In genomic region chr10:127604465-127605250, GRCm38 (mm10) we compare ENCODE assay signal across 8 mouse cellular contexts. TPM values are rescaled to one million over a fixed set of nuclear protein-coding genes. Genes with fewer than 3 reads are reported as not detected.
DNase-seq lines count a peak whose midpoint lies in the region; ATAC-seq and TF ChIP-seq lines count a peak whose summit lies in the region.

No protein-coding gene starts in this region.

- peak; percentile 74 to 84 for DNase-seq in heart, adult 18-20 months
- peak; percentile 73 for DNase-seq in MEL (ENCODE audit: low read depth, low spot score)
- no peak for DNase-seq in limb, embryonic 14.5 days (ENCODE audit: low spot score)
- DNase-seq in natural killer cell, adult 2 months (ENCODE audit: low spot score in 2 of 2): peak; percentile 52 to 78
- DNase-seq in midbrain, embryonic 14.5 days: no peak
- no peak for DNase-seq in left cerebral cortex, adult 11 months (ENCODE audit: low spot score)

- H3K4me2 ChIP-seq in heart, embryonic 11.5 days: no peak overlapping the region
- H3K4me2 ChIP-seq in heart, embryonic 13.5 days: no peak overlapping the region
- no peak overlapping the region for H3K4me2 ChIP-seq in limb, embryonic 14.5 days (replicated peaks; ENCODE audit: low read depth, low read length, severe bottlenecking)
- H3K4me2 ChIP-seq in midbrain, embryonic 14.5 days (ENCODE audit: low read length): no peak overlapping the region

- no peak overlapping the region for H3K27ac ChIP-seq in heart, embryonic 11.5 days (ENCODE audit: low read depth, low read length)
- H3K27ac ChIP-seq in MEL (ENCODE audit: control insufficient read depth, low read depth, low read length): no peak overlapping the region
- peak overlapping the region; percentile 25 for H3K27ac ChIP-seq in heart, embryonic 13.5 days (replicated peaks)
- no peak overlapping the region for H3K27ac ChIP-seq in limb, embryonic 14.5 days (replicated peaks; ENCODE audit: low read depth, low read length)
- H3K27ac ChIP-seq in midbrain, embryonic 14.5 days (replicated peaks; ENCODE audit: low read depth, low read length): no peak overlapping the region

- TF ChIP-seq EP300 in MEL (IDR thresholded peaks at IDR 0.05; ENCODE audit: low read depth in 1 of 2, low read length in 2 of 2): peak; percentile 63 to 76

- H3K4me3 ChIP-seq in heart, embryonic 11.5 days (ENCODE audit: low read depth, low read length): no peak overlapping the region
- no peak overlapping the region for H3K4me3 ChIP-seq in MEL (ENCODE audit: control insufficient read depth in 1 of 2, insufficient read depth in 1 of 2, low read depth in 2 of 2, low read length in 2 of 2)
- H3K4me3 ChIP-seq in heart, embryonic 13.5 days: no peak overlapping the region
- no peak overlapping the region for H3K4me3 ChIP-seq in limb, embryonic 14.5 days (replicated peaks; ENCODE audit: low read length)
- no peak overlapping the region for H3K4me3 ChIP-seq in midbrain, embryonic 14.5 days (replicated peaks; ENCODE audit: low read depth, low read length)

- no peaks in the 10 kb centered on the region for H3K9me3 ChIP-seq in heart, embryonic 11.5 days (replicated peaks; ENCODE audit: control insufficient read depth, low read length)
- H3K9me3 ChIP-seq in MEL (replicated peaks; ENCODE audit: insufficient read depth, low read length): no peaks in the 10 kb centered on the region
- no peaks in the 10 kb centered on the region for H3K9me3 ChIP-seq in heart, embryonic 13.5 days
- no peaks in the 10 kb centered on the region for H3K9me3 ChIP-seq in limb, embryonic 14.5 days (ENCODE audit: control insufficient read depth, low read length)
- no peaks in the 10 kb centered on the region for H3K9me3 ChIP-seq in midbrain, embryonic 14.5 days (ENCODE audit: control insufficient read depth, low read length)

- no peaks in the 10 kb centered on the region for H3K79me2 ChIP-seq in MEL (ENCODE audit: control insufficient read depth, insufficient read depth, low read length, poor library complexity)

- no peak for ATAC-seq in heart, embryonic 11.5 days (replicated peaks; ENCODE audit: insufficient number of reproducible peaks, low FRiP score, low TSS enrichment)
- ATAC-seq in heart, embryonic 13.5 days (ENCODE audit: extremely low read depth, insufficient number of reproducible peaks, low FRiP score, low TSS enrichment): no peak
- ATAC-seq in limb, embryonic 14.5 days (ENCODE audit: low FRiP score, low read depth): no peak
- ATAC-seq in midbrain, embryonic 14.5 days (ENCODE audit: low FRiP score, low TSS enrichment): no peak

- no peak for TF ChIP-seq POLR2A in MEL (IDR thresholded peaks at IDR 0.05; ENCODE audit: control insufficient read depth in 1 of 2, insufficient read depth in 1 of 2, low read depth in 1 of 2, low read length in 2 of 2, poor library complexity in 1 of 2)
- TF ChIP-seq POLR2A in limb, embryonic 14.5 days (IDR thresholded peaks at IDR 0.05; ENCODE audit: borderline replicate concordance, extremely low read depth, insufficient read depth, insufficient read length): no peak

- no peak for TF ChIP-seq RAD21 in MEL (IDR thresholded peaks at IDR 0.05; ENCODE audit: low read depth, low read length)

- H3K4me1 ChIP-seq in heart, embryonic 11.5 days (ENCODE audit: control insufficient read depth, insufficient read depth, low read length): peaks cover 35% of the 10 kb centered on the region
- peaks cover 0 to 12% of the 10 kb centered on the region in 2 experiments; a peak in 3 of 4 replicates for H3K4me1 ChIP-seq in MEL (ENCODE audit: control insufficient read depth in 1 of 2, insufficient read depth in 2 of 2, low read length in 2 of 2)
- H3K4me1 ChIP-seq in heart, embryonic 13.5 days: peaks cover 44% of the 10 kb centered on the region
- H3K4me1 ChIP-seq in limb, embryonic 14.5 days (ENCODE audit: control insufficient read depth, insufficient read depth, low read length): peaks cover 25% of the 10 kb centered on the region; the same call in 1 of the 2 replicates
- no peaks in the 10 kb centered on the region for H3K4me1 ChIP-seq in midbrain, embryonic 14.5 days (ENCODE audit: control insufficient read depth, insufficient read depth, low read length)

- no peaks in the 10 kb centered on the region for H3K27me3 ChIP-seq in heart, embryonic 11.5 days (ENCODE audit: control insufficient read depth, insufficient read depth, low read length)
- peaks cover 2 to 3% of the 10 kb centered on the region in 2 experiments; a peak in 3 of 4 replicates for H3K27me3 ChIP-seq in MEL (ENCODE audit: control insufficient read depth in 1 of 2, insufficient read depth in 2 of 2, low read length in 2 of 2)
- no peaks in the 10 kb centered on the region for H3K27me3 ChIP-seq in heart, embryonic 13.5 days (replicated peaks)
- no peaks in the 10 kb centered on the region for H3K27me3 ChIP-seq in limb, embryonic 14.5 days (ENCODE audit: control insufficient read depth, insufficient read depth, low read length)
- H3K27me3 ChIP-seq in midbrain, embryonic 14.5 days (ENCODE audit: control insufficient read depth, insufficient read depth, low read length): no peaks in the 10 kb centered on the region

- H3K36me3 ChIP-seq in heart, embryonic 11.5 days (ENCODE audit: control insufficient read depth, insufficient read depth, low read length): peaks cover 16% of the 10 kb centered on the region
- peaks cover 0 to 6% of the 10 kb centered on the region in 2 experiments; a peak in 1 of 4 replicates for H3K36me3 ChIP-seq in MEL (ENCODE audit: control insufficient read depth in 1 of 2, insufficient read depth in 2 of 2, low read length in 2 of 2)
- H3K36me3 ChIP-seq in heart, embryonic 13.5 days: peaks cover 75% of the 10 kb centered on the region
- H3K36me3 ChIP-seq in limb, embryonic 14.5 days (ENCODE audit: control insufficient read depth, insufficient read depth, low read length): peaks cover 97% of the 10 kb centered on the region
- H3K36me3 ChIP-seq in midbrain, embryonic 14.5 days (ENCODE audit: control insufficient read depth, insufficient read depth, low read length): peaks cover 98% of the 10 kb centered on the region

- WGBS in heart, embryonic 11.5 days (ENCODE audit: insufficient replicate concordance): 41% methylated on average over 15 of the region's 15 CpGs
- 34% methylated on average over 15 of the region's 15 CpGs for WGBS in heart, embryonic 13.5 days
- WGBS in limb, embryonic 14.5 days: 35% methylated on average over 15 of the region's 15 CpGs
- WGBS in midbrain, embryonic 14.5 days: 82% methylated on average over 15 of the region's 15 CpGs

- no peak for TF ChIP-seq CTCF in MEL (IDR thresholded peaks at IDR 0.05 in 2 of 3, conservative IDR thresholded peaks at IDR 0.05 in 1 of 3; ENCODE audit: control insufficient read depth in 1 of 3, insufficient read depth in 1 of 3, low read depth in 2 of 3, low read length in 3 of 3, poor library complexity in 1 of 3, severe bottlenecking in 1 of 3)

- H3K9ac ChIP-seq in heart, embryonic 11.5 days (ENCODE audit: low read depth, low read length): no peak overlapping the region
- H3K9ac ChIP-seq in MEL (ENCODE audit: control insufficient read depth, low read depth, low read length, poor library complexity, severe bottlenecking): no peak overlapping the region
- 0 out of 2 replicates have a peak overlapping the region, but pooled peaks have one; percentile 10 for H3K9ac ChIP-seq in heart, embryonic 13.5 days
- 0 out of 2 replicates have a peak overlapping the region, but pooled peaks have one; percentile 7 for H3K9ac ChIP-seq in limb, embryonic 14.5 days (ENCODE audit: low read depth, low read length, severe bottlenecking)
- no peak overlapping the region for H3K9ac ChIP-seq in midbrain, embryonic 14.5 days (replicated peaks; ENCODE audit: low read length)

TF ChIP-seq in MEL, 35 proteins besides CTCF, POLR2A, EP300 and RAD21:
- TF ChIP-seq ZKSCAN1 (IDR thresholded peaks at IDR 0.05; ENCODE audit: low read depth, low read length): no peak
- TF ChIP-seq JUND (IDR thresholded peaks at IDR 0.05; ENCODE audit: low read depth, low read length): no peak
- peak; percentile 45; the same call in 1 of the 2 replicates for TF ChIP-seq TAL1 (IDR thresholded peaks at IDR 0.05; ENCODE audit: low read length)
- no peak for TF ChIP-seq SMC3 (IDR thresholded peaks at IDR 0.05; ENCODE audit: low read depth, low read length)
- peak; percentile 42 for TF ChIP-seq TCF12 (IDR thresholded peaks at IDR 0.05; ENCODE audit: low read depth, low read length)
- peak; percentile 90 for TF ChIP-seq GATA1 (IDR thresholded peaks at IDR 0.05; ENCODE audit: low read depth, low read length)
- TF ChIP-seq MAX (IDR thresholded peaks at IDR 0.05; ENCODE audit: low read length): no peak; the same call in 1 of the 2 replicates
- TF ChIP-seq RCOR1 (IDR thresholded peaks at IDR 0.05; ENCODE audit: low read depth, low read length): peak; percentile 94
- no peak for TF ChIP-seq USF1 (IDR thresholded peaks at IDR 0.05; ENCODE audit: low read depth, low read length)
- TF ChIP-seq ETS1 (IDR thresholded peaks at IDR 0.05; ENCODE audit: low read depth, low read length): peak; percentile 47; the same call in 1 of the 2 replicates

RNA-seq across cellular contexts. Expression of gene Lrp1, which starts 16.3 kb away (rescaled TPM):
- total RNA-seq in heart, adult 18-20 months (2021): 10 to 100 TPM; 65.2 to 69.7 TPM
- 32.8 and 34.6 TPM in 2 replicates for polyA plus RNA-seq in heart, embryonic 11.5 days (2014; fragmentation: Nextera tagmentation; extraction: Ambion mirVana)
- total RNA-seq in MEL (2012; rRNA removed): 0.33 and 0.42 TPM in 2 replicates
- under 1 TPM in 1 of 2 experiments, not detected in 1; 0.39 TPM for polyA plus RNA-seq in MEL (2012; ENCODE audit: insufficient read depth in 1 of 2, insufficient read length in 2 of 2, low read depth in 1 of 2, low replicate concordance in 2 of 2, missing spikeins in 1 of 2)
- polyA plus RNA-seq in heart, embryonic 13.5 days (2015; fragmentation: Nextera tagmentation; extraction: Ambion mirVana): 30.7 and 37.9 TPM in 2 replicates
- polyA plus RNA-seq in limb, embryonic 14.5 days (2012; rRNA removed): 261 and 271 TPM in 2 replicates
- 146 and 172 TPM in 2 replicates for polyA plus RNA-seq in limb, embryonic 14.5 days (2014; fragmentation: Nextera tagmentation; extraction: Ambion mirVana)
- polyA plus RNA-seq in midbrain, embryonic 14.5 days (2014; fragmentation: Nextera tagmentation; extraction: Ambion mirVana): 110 and 131 TPM in 2 replicates

RNA-seq across cellular contexts. Expression of gene Stat6, which starts 38.1 kb away (rescaled TPM):
- 10 to 100 TPM; 45.2 to 45.7 TPM for total RNA-seq in heart, adult 18-20 months (2021)
- polyA plus RNA-seq in heart, embryonic 11.5 days (2014; fragmentation: Nextera tagmentation; extraction: Ambion mirVana): 21.0 and 27.1 TPM in 2 replicates
- total RNA-seq in MEL (2012; rRNA removed): 31.1 and 34.9 TPM in 2 replicates
- 10 to 100 TPM in 1 of 2 experiments, not detected in 1; 50.2 TPM for polyA plus RNA-seq in MEL (2012; ENCODE audit: insufficient read depth in 1 of 2, insufficient read length in 2 of 2, low read depth in 1 of 2, low replicate concordance in 2 of 2, missing spikeins in 1 of 2)
- 24.5 and 24.6 TPM in 2 replicates for polyA plus RNA-seq in heart, embryonic 13.5 days (2015; fragmentation: Nextera tagmentation; extraction: Ambion mirVana)
- polyA plus RNA-seq in limb, embryonic 14.5 days (2012; rRNA removed): 30.7 and 33.5 TPM in 2 replicates
- polyA plus RNA-seq in limb, embryonic 14.5 days (2014; fragmentation: Nextera tagmentation; extraction: Ambion mirVana): 22.2 and 24.6 TPM in 2 replicates
- polyA plus RNA-seq in midbrain, embryonic 14.5 days (2014; fragmentation: Nextera tagmentation; extraction: Ambion mirVana): 1.4 and 4.0 TPM in 2 replicates

Comparison
In these comparisons a context has a peak if more than half of its experiments do, and no peak if none do; other contexts are left out.
1. H3K9ac ChIP-seq: peak in heart, embryonic 13.5 days (single experiment) and limb, embryonic 14.5 days (single experiment); none in heart, embryonic 11.5 days (single experiment), MEL (single experiment) and midbrain, embryonic 14.5 days (single experiment).
2. DNase-seq: peak in heart, adult 18-20 months (2 of 2), MEL (single experiment) and natural killer cell, adult 2 months (2 of 2); none in limb, embryonic 14.5 days (single experiment), midbrain, embryonic 14.5 days (single experiment) and left cerebral cortex, adult 11 months (single experiment).
3. RNA of gene Lrp1, which starts 16.3 kb away (polyA plus RNA-seq): 146 to 271 TPM in limb, embryonic 14.5 days, 110 to 131 TPM in midbrain, embryonic 14.5 days, 30.7 to 37.9 TPM in heart, embryonic 13.5 days and 32.8 to 34.6 TPM in heart, embryonic 11.5 days; 0.39 TPM in MEL; every median in the first group is over 10 times any median in the second.